Mouse (Mus musculus) kidney, postnatal 0 days (tissue): ENCODE data around the gene Rnf121. TPM values are rescaled to one million over a fixed set of nuclear protein-coding genes. Genes with fewer than 3 reads are reported as not detected.

Source experiments
- ATAC-seq: fragments of 200-750 bp; cut with Nextera tagmentation; replicated peaks from 2 replicates; pipeline ENCODE4 v1.8.0; 2017; ENCODE audit warnings: low read depth, moderate number of reproducible peaks, moderate TSS enrichment, moderate library complexity; ENCODE audit not compliant: low FRiP score
- DNase-seq: peaks from one replicate; pipeline ENCODE4 v3.0.0-alpha.2; 2016; ENCODE audit warnings: low spot score
- H3K27ac ChIP-seq: fragments of 300-500 bp; sonication (generic); 2 replicates; pipeline ENCODE4 v1.5.1; 2014; ENCODE audit warnings: mild to moderate bottlenecking
- H3K27me3 ChIP-seq: fragments of 300-500 bp; sonication (generic); 2 replicates; pipeline ENCODE4 v1.6.1; 2014; ENCODE audit warnings: low read length, mixed read lengths; ENCODE audit not compliant: insufficient read depth
- H3K36me3 ChIP-seq: fragments of 300-500 bp; sonication (generic); 2 replicates; pipeline ENCODE4 v1.6.1; 2014; ENCODE audit warnings: low read length, mixed read lengths; ENCODE audit not compliant: insufficient read depth
- H3K4me1 ChIP-seq: fragments of 300-500 bp; sonication (generic); replicated peaks from 2 replicates; pipeline ENCODE4 v1.6.1; 2014; ENCODE audit warnings: antibody characterized with exemption, low read length, mixed read lengths; ENCODE audit not compliant: insufficient read depth
- H3K4me2 ChIP-seq: fragments of 300-500 bp; sonication (generic); 2 replicates; pipeline ENCODE4 v1.6.1; 2014; ENCODE audit warnings: mild to moderate bottlenecking, low read length, moderate library complexity, mixed read lengths
- H3K4me3 ChIP-seq: fragments of 300-500 bp; sonication (generic); replicated peaks from 2 replicates; pipeline ENCODE4 v1.5.1; 2014; ENCODE audit warnings: low read depth, low read length
- H3K9ac ChIP-seq: fragments of 300-500 bp; sonication (generic); 2 replicates; pipeline ENCODE4 v1.6.1; 2014; ENCODE audit warnings: low read depth, low read length
- H3K9me3 ChIP-seq: fragments of 300-500 bp; sonication (generic); replicated peaks from 2 replicates; pipeline ENCODE4 v1.6.1; 2016; ENCODE audit warnings: low read length, inconsistent platforms, mixed read lengths
- CTCF ChIP-seq: IDR thresholded peaks from 2 replicates; pipeline ENCODE4 v1.5.1; 2016; ENCODE audit warnings: antibody characterized with exemption, low read depth, mild to moderate bottlenecking, moderate library complexity
- WGBS: fragments of 180-500 bp; shearing (Covaris S2); extraction: QIAGEN DNeasy Blood & Tissue Kit; methylation state at CpG from one replicate; pipeline ENCODE4 v1.1.7; 2014; 5-methylcytosine and 5-hydroxymethylcytosine counted together
- polyA plus RNA-seq: library from polyadenylated mRNA; unstranded; fragments of >200 nt; fragmentation: Nextera tagmentation; extraction: Ambion mirVana; gene quantifications from 2 replicates; pipeline ENCODE4 v1.2.1, GENCODE M21; 2015

The Rnf121 gene
- polyA plus RNA-seq, 1 experiment from 2014 or later: 24.8 TPM

DNA sequence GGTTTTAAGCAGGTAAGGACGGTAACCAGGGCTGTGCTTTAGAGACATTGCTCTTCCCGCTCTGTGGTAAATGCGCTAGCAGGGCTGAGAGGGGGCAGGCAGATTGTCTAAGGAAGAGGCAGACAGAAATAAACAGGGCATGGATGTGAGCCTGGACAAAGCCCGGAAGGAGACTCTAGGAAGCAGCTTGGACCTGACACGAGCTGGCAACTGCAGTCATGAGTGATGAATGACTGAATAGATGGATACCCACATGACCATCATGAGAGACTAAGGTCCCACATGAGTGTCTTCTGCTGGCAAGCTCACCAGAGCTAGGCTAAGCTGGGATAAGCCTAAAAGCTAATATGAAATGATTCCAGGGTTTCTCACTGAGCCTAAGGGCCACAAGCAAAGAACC is 38.9 kb upstream of the Rnf121 start:
- 71% methylated on average over 5 of the region's 5 CpGs for WGBS
- H3K4me1 ChIP-seq: peaks cover 16% of the 10 kb centered on the region; the same call in 1 of the 2 replicates

GRCm38 (mm10) chr7:102103555-102103954 is 38.3 kb upstream of the Rnf121 start:
- no peaks in the 10 kb centered on the region for H3K9me3 ChIP-seq
- 79% methylated on average over 2 of the region's 2 CpGs for WGBS
- TF ChIP-seq CTCF: no peak
- ATAC-seq: no peak
- H3K4me1 ChIP-seq: peaks cover 16% of the 10 kb centered on the region; the same call in 1 of the 2 replicates
- H3K4me3 ChIP-seq: no peak overlapping the region
- no peak for DNase-seq
- H3K36me3 ChIP-seq: no peaks in the 10 kb centered on the region
- no peak overlapping the region for H3K4me2 ChIP-seq
- H3K9ac ChIP-seq: no peak overlapping the region
- no peak overlapping the region for H3K27ac ChIP-seq
- H3K27me3 ChIP-seq: no peaks in the 10 kb centered on the region

More for the DNA sequence above, 38.9 kb upstream of the Rnf121 start:
- H3K27me3 ChIP-seq: no peaks in the 10 kb centered on the region
- H3K9ac ChIP-seq: no peak overlapping the region
- no peak overlapping the region for H3K27ac ChIP-seq
- no peaks in the 10 kb centered on the region for H3K9me3 ChIP-seq
- H3K36me3 ChIP-seq: no peaks in the 10 kb centered on the region
- TF ChIP-seq CTCF: no peak
- peak; percentile 19 for DNase-seq
- no peak overlapping the region for H3K4me3 ChIP-seq
- no peak overlapping the region for H3K4me2 ChIP-seq
- ATAC-seq: no peak

- Histone ChIP-seq H3K4me2 (no peak overlapping the region), H3K4me3 (no peak overlapping the region), H3K27me3 (no peaks in the 10 kb centered on the region), H3K9me3 (no peaks in the 10 kb centered on the region), H3K27ac (no peak overlapping the region), H3K36me3 (no peaks in the 10 kb centered on the region), H3K4me1 (peaks cover 16% of the 10 kb centered on the region; the same call in 1 of the 2 replicates), H3K9ac (no peak overlapping the region)
- 35% methylated on average over 6 of the region's 6 CpGs for WGBS
- no peak for DNase-seq
- ATAC-seq: no peak
- no peak for TF ChIP-seq CTCF
Observed at GRCm38 (mm10) chr7:102102696-102103095, 37.4 kb upstream of the Rnf121 start.

GRCm38 (mm10) chr7:102102241-102102640 is 37.0 kb upstream of the Rnf121 start:
- no peak; the same call in 1 of the 2 replicates for TF ChIP-seq CTCF
- H3K4me3 ChIP-seq: no peak overlapping the region
- H3K9me3 ChIP-seq: no peaks in the 10 kb centered on the region
- ATAC-seq (no peak), DNase-seq (no peak)
- H3K9ac ChIP-seq: no peak overlapping the region
- H3K36me3 ChIP-seq: no peaks in the 10 kb centered on the region
- no peak overlapping the region for H3K4me2 ChIP-seq
- H3K4me1 ChIP-seq: peaks cover 16% of the 10 kb centered on the region; the same call in 1 of the 2 replicates
- 59% methylated on average over 8 of the region's 8 CpGs for WGBS
- H3K27me3 ChIP-seq: no peaks in the 10 kb centered on the region
- no peak overlapping the region for H3K27ac ChIP-seq

GRCm38 (mm10) chr7:102101487-102101886 is 36.2 kb upstream of the Rnf121 start, which contains the start of gene Art1:
Art1 (plus strand) TSS chr7:102101743.
- WGBS: 48% methylated on average over 5 of the region's 5 CpGs
- DNase-seq (no peak), ATAC-seq (no peak)
- peak within 1 kb of the TSS; percentile 79 for H3K4me2 ChIP-seq
- H3K36me3 ChIP-seq: no peaks in the 10 kb centered on the region
- no peak within 1 kb of the TSS for H3K4me3 ChIP-seq
- H3K27ac ChIP-seq: peak within 1 kb of the TSS; percentile 57
- TF ChIP-seq CTCF: no peak
- peaks cover 16% of the 10 kb centered on the region; the same call in 1 of the 2 replicates for H3K4me1 ChIP-seq
- no peaks in the 10 kb centered on the region for H3K27me3 ChIP-seq
- no peak within 1 kb of the TSS for H3K9ac ChIP-seq
- H3K9me3 ChIP-seq: no peaks in the 10 kb centered on the region

- Histone ChIP-seq H3K4me1 (peaks cover 16% of the 10 kb centered on the region; the same call in 1 of the 2 replicates), H3K36me3 (no peaks in the 10 kb centered on the region), H3K27me3 (no peaks in the 10 kb centered on the region), H3K4me2 (peak overlapping the region; percentile 79; the same call in 1 of the 2 replicates), H3K9ac (no peak overlapping the region), H3K4me3 (no peak overlapping the region), H3K27ac (peak overlapping the region; percentile 57), H3K9me3 (no peaks in the 10 kb centered on the region)
- 27% methylated on average over 5 of the region's 5 CpGs for WGBS
- peak; percentile 32 for DNase-seq
- ATAC-seq: no peak
- no peak for TF ChIP-seq CTCF
Observed at GRCm38 (mm10) chr7:102100868-102101267, 35.6 kb upstream of the Rnf121 start.
